Mouse (Mus musculus): ENCODE measurements around the gene Crybg3.

Crybg3 gene

GRCm38 (mm10) chr16:59600311-59601251 lies at the start of gene Crybg3:
TSS of gene Crybg3 (minus strand) at chr16:59600979.
- peak in 1 of 2 experiments; percentile 7 for DNase-seq (ENCODE audit: low spot score in 2 of 2)

- DNase-seq (ENCODE audit: low spot score in 2 of 2): no peak
Measured at GRCm38 (mm10) chr16:59643766-59644165, 43.0 kb upstream of the Crybg3 start.

GRCm38 (mm10) chr16:59639985-59640384 lies 39.2 kb upstream of the Crybg3 start:
- DNase-seq (ENCODE audit: low spot score in 2 of 2): no peak

GRCm38 (mm10) chr16:59639102-59639691 lies 38.4 kb upstream of the Crybg3 start, which contains the start of gene Arl6:
TSS of gene Arl6 (minus strand) at chr16:59639391.
- peak; percentile 81 to 91 for DNase-seq (ENCODE audit: low spot score in 2 of 2)

- DNase-seq (ENCODE audit: low spot score in 2 of 2): no peak
Measured at GRCm38 (mm10) chr16:59634598-59634997, 33.8 kb upstream of the Crybg3 start.

- no peak for DNase-seq (ENCODE audit: low spot score in 2 of 2)
Measured at GRCm38 (mm10) chr16:59621554-59621953, 20.8 kb upstream of the Crybg3 start.

- peak in 1 of 2 experiments; percentile 17 for DNase-seq (ENCODE audit: low spot score in 2 of 2)
Measured at GRCm38 (mm10) chr16:59617167-59617566, 16.4 kb upstream of the Crybg3 start.

GRCm38 (mm10) chr16:59615675-59616074 lies 14.9 kb upstream of the Crybg3 start:
- no peak for DNase-seq (ENCODE audit: low spot score in 2 of 2)

- no peak for DNase-seq (ENCODE audit: low spot score in 2 of 2)
Measured at GRCm38 (mm10) chr16:59610750-59611149, 10.0 kb upstream of the Crybg3 start.

- no peak for DNase-seq (ENCODE audit: low spot score in 2 of 2)
Measured at GRCm38 (mm10) chr16:59604078-59604781, 3.5 kb upstream of the Crybg3 start.

- DNase-seq (ENCODE audit: low spot score in 2 of 2): no peak
Measured at GRCm38 (mm10) chr16:59599411-59600265, 1.1 kb downstream of the Crybg3 start.

GRCm38 (mm10) chr16:59598997-59599396 lies 1.8 kb downstream of the Crybg3 start:
- no peak for DNase-seq (ENCODE audit: low spot score in 2 of 2)

- no peak for DNase-seq (ENCODE audit: low spot score in 2 of 2)
Measured at GRCm38 (mm10) chr16:59597256-59597655, 3.5 kb downstream of the Crybg3 start.

GRCm38 (mm10) chr16:59594714-59595113 lies 6.1 kb downstream of the Crybg3 start:
- DNase-seq (ENCODE audit: low spot score in 2 of 2): no peak

- no peak for DNase-seq (ENCODE audit: low spot score in 2 of 2)
Measured at GRCm38 (mm10) chr16:59590790-59591189, 10.0 kb downstream of the Crybg3 start.

- no peak for DNase-seq (ENCODE audit: low spot score in 2 of 2)
Measured at GRCm38 (mm10) chr16:59588351-59589025, 12.3 kb downstream of the Crybg3 start.

- no peak for DNase-seq (ENCODE audit: low spot score in 2 of 2)
Measured at GRCm38 (mm10) chr16:59587816-59588215, 13.0 kb downstream of the Crybg3 start.

- no peak for DNase-seq (ENCODE audit: low spot score in 2 of 2)
Measured at GRCm38 (mm10) chr16:59586911-59587310, 13.9 kb downstream of the Crybg3 start.

- DNase-seq (ENCODE audit: low spot score in 2 of 2): no peak
Measured at GRCm38 (mm10) chr16:59586276-59586675, 14.5 kb downstream of the Crybg3 start.

- DNase-seq (ENCODE audit: low spot score in 2 of 2): no peak
Measured at GRCm38 (mm10) chr16:59585706-59586244, 15.0 kb downstream of the Crybg3 start.
